Comparison of ENCODE assay signal across 1 mouse cellular context in the genomic region with DNA sequence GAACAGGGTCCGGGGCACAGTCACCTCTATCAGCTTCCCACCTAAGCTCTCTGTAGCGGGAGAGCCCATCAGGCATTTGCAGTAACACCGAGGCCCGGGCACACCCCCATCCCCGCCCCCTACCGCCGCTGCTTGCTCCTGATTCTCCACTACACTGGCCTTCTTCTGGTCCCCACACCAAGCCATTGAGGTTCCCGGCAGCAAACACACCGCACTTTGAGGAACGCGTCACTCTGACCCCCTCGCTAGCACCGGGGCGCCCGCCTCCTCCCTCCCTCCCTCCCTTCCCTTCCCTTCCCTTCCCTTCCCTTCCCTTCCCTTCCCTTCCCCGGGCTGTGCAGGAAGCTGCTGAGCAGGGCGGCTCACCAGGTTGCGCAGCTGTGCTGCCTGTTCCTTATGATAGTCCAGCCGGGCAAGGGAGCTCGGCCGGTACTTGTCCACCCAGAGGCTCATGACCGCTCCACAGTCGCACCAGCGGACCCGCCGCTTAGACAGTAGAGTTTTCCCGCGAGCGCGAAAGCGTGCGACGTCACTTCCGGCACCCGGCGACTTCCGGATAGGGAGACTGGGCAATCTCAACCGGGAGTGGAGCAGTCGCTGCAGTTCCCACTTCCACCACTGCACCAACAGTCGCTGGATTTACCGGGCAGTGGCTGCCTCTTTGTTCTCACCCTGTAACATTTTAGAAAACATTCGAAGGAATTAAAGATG.
A peak's percentile ranks its signal among the peaks of the same experiment; 100 is the strongest.
TF ChIP-seq lines count a peak whose summit lies in the region.

TSS of gene Rfc3 (minus strand) at position 543 of the 711 bp plus-strand sequence.

TF ChIP-seq in CH12.LX, 34 proteins besides CTCF, POLR2A, EP300 and RAD21 (continued from another document):
- no peak for TF ChIP-seq USF2 (conservative IDR thresholded peaks at IDR 0.05; ENCODE audit: low read depth, low read length)
- TF ChIP-seq NRF1 (IDR thresholded peaks at IDR 0.05; ENCODE audit: low read depth, low read length) = peak; percentile 40; the same call in 1 of the 2 replicates
- TF ChIP-seq HCFC1 (IDR thresholded peaks at IDR 0.05; ENCODE audit: low read depth, low read length) = peak; percentile 77
- TF ChIP-seq MYC (IDR thresholded peaks at IDR 0.05; ENCODE audit: low read depth, low read length) = 0 out of 2 replicates have a peak, but pooled peaks have one; percentile 22
